Comparison of ENCODE assay signal across 8 mouse cellular contexts in the genomic region with DNA sequence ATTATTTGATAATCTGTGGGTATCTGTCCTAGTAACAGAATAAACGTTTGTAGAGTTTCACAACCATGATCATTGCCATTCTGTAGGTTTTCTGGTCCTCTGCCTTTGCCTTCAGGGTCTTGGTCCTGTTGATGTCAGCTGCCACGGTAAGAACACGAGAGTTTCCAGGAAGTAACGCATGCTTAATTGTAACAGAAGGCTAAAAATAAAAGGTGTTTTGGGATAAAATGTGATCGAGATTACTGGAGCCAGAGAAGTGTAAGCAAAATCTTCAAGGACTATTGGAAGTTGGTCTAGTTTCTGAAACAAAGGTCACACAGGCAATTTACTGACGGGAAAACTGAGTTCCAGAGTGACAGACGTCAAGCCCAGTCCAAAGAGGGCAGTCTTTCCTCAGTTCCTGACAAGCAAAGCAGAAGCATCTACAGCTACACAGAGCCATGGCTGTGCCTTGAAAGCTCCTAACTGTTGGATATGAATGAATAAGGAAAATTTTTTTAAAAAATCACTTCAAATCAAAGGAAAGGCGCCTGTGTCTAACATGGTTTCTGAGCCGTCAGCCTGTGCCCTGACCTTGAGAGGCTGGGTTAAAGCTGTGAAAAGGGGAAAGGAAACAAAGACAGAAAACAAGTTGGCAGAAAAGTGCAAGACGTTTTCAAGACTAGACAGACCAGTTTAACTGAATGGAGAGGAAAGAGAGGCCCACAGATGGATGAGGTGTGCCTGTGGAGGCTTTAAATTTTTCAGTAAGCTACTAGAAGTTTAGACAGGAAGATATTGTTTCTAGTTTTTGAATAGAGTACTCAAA. TPM values are rescaled to one million over a fixed set of nuclear protein-coding genes. Genes with fewer than 3 reads are reported as not detected.
A peak's percentile ranks its signal among the peaks of the same experiment; 100 is the strongest.
DNase-seq lines count a peak whose midpoint lies in the region; ATAC-seq and TF ChIP-seq lines count a peak whose summit lies in the region.

No protein-coding gene starts in this region.

- no peak overlapping the region for H3K9ac ChIP-seq in embryonic facial prominence, embryonic 13.5 days
- H3K9ac ChIP-seq in liver, embryonic 14.5 days (replicated peaks): no peak overlapping the region

- peak; percentile 57 for TF ChIP-seq CTCF in liver, embryonic 14.5 days (IDR thresholded peaks at IDR 0.05; ENCODE audit: low read depth)

- no peaks in the 10 kb centered on the region for H3K27me3 ChIP-seq in embryonic facial prominence, embryonic 13.5 days
- H3K27me3 ChIP-seq in embryonic facial prominence, embryonic 10.5 days (replicated peaks; ENCODE audit: low read depth, poor library complexity, severe bottlenecking): no peaks in the 10 kb centered on the region
- no peaks in the 10 kb centered on the region for H3K27me3 ChIP-seq in liver, embryonic 14.5 days (ENCODE audit: control insufficient read depth, insufficient read depth, low read length)
- H3K27me3 ChIP-seq in forebrain, embryonic 10.5 days (ENCODE audit: poor library complexity, severe bottlenecking): no peaks in the 10 kb centered on the region

- no peaks in the 10 kb centered on the region for H3K36me3 ChIP-seq in embryonic facial prominence, embryonic 13.5 days
- H3K36me3 ChIP-seq in embryonic facial prominence, embryonic 10.5 days (replicated peaks): no peaks in the 10 kb centered on the region
- H3K36me3 ChIP-seq in liver, embryonic 14.5 days (replicated peaks; ENCODE audit: control insufficient read depth, insufficient read depth, low read depth): no peaks in the 10 kb centered on the region
- no peaks in the 10 kb centered on the region for H3K36me3 ChIP-seq in forebrain, embryonic 10.5 days (replicated peaks)

- no peak overlapping the region for H3K4me2 ChIP-seq in embryonic facial prominence, embryonic 13.5 days
- no peak overlapping the region; the same call in 1 of the 2 replicates for H3K4me2 ChIP-seq in liver, embryonic 14.5 days (ENCODE audit: low read depth)

- H3K4me1 ChIP-seq in embryonic facial prominence, embryonic 13.5 days: 0 out of 2 replicates have a peak, but pooled peaks cover 9% of the 10 kb centered on the region
- H3K4me1 ChIP-seq in embryonic facial prominence, embryonic 10.5 days: peaks cover 14% of the 10 kb centered on the region
- H3K4me1 ChIP-seq in liver, embryonic 14.5 days (replicated peaks; ENCODE audit: control insufficient read depth in 2 of 2, insufficient read depth in 2 of 2, low read length in 1 of 2): peaks cover 41 to 52% of the 10 kb centered on the region in 2 experiments
- peaks cover 6% of the 10 kb centered on the region; the same call in 1 of the 2 replicates for H3K4me1 ChIP-seq in forebrain, embryonic 10.5 days

- DNase-seq in embryonic facial prominence, embryonic 10.5 days (ENCODE audit: low spot score): no peak
- peak; percentile 47 for DNase-seq in CD4-positive, CD25-positive, alpha-beta regulatory T cell, adult 2 months (ENCODE audit: low read depth, low spot score)
- DNase-seq in heart, adult 8-10 months (ENCODE audit: low spot score): peak; percentile 55
- no peak for DNase-seq in liver, embryonic 14.5 days (ENCODE audit: low read depth in 3 of 3, low spot score in 3 of 3)
- peak; percentile 51 for DNase-seq in thymus, postnatal 14 days
- no peak for DNase-seq in urinary bladder, postnatal 25 days (ENCODE audit: low spot score)
- DNase-seq in forebrain, embryonic 10.5 days (ENCODE audit: extremely low spot score, low spot score): no peak

- no peak for TF ChIP-seq EP300 in liver, embryonic 14.5 days (IDR thresholded peaks at IDR 0.05; ENCODE audit: low read depth)

- no peak for ATAC-seq in embryonic facial prominence, embryonic 13.5 days (ENCODE audit: insufficient number of reproducible peaks, insufficient read depth, low FRiP score, low TSS enrichment, low read depth)
- ATAC-seq in liver, embryonic 14.5 days (ENCODE audit: insufficient read depth): no peak

- WGBS in embryonic facial prominence, embryonic 13.5 days: 41% methylated on average over 10 of the region's 10 CpGs
- 53% methylated on average over 10 of the region's 10 CpGs for WGBS in embryonic facial prominence, embryonic 10.5 days
- WGBS in liver, embryonic 14.5 days (ENCODE audit: insufficient replicate concordance): 23% methylated on average over 10 of the region's 10 CpGs
- WGBS in forebrain, embryonic 10.5 days: 62% methylated on average over 10 of the region's 10 CpGs

- no peaks in the 10 kb centered on the region for H3K9me3 ChIP-seq in embryonic facial prominence, embryonic 13.5 days
- H3K9me3 ChIP-seq in embryonic facial prominence, embryonic 10.5 days: peaks cover 2% of the 10 kb centered on the region; the same call in 1 of the 2 replicates
- H3K9me3 ChIP-seq in liver, embryonic 14.5 days (ENCODE audit: control insufficient read depth, low read length): peaks cover 3% of the 10 kb centered on the region; the same call in 1 of the 2 replicates
- no peaks in the 10 kb centered on the region for H3K9me3 ChIP-seq in forebrain, embryonic 10.5 days

- H3K4me3 ChIP-seq in embryonic facial prominence, embryonic 13.5 days: no peak overlapping the region
- no peak overlapping the region for H3K4me3 ChIP-seq in embryonic facial prominence, embryonic 10.5 days
- H3K4me3 ChIP-seq in liver, embryonic 14.5 days (ENCODE audit: insufficient read depth in 1 of 2, low read depth in 2 of 2, low read length in 2 of 2): no peak overlapping the region
- H3K4me3 ChIP-seq in forebrain, embryonic 10.5 days: no peak overlapping the region

- H3K27ac ChIP-seq in embryonic facial prominence, embryonic 13.5 days: peak overlapping the region; percentile 28; the same call in 1 of the 2 replicates
- H3K27ac ChIP-seq in embryonic facial prominence, embryonic 10.5 days (replicated peaks): no peak overlapping the region
- H3K27ac ChIP-seq in liver, embryonic 14.5 days: peak overlapping the region; percentile 99
- H3K27ac ChIP-seq in forebrain, embryonic 10.5 days: no peak overlapping the region

RNA-seq across cellular contexts. Expression of gene Adam10, which starts 6.8 kb away (rescaled TPM):
- polyA plus RNA-seq in embryonic facial prominence, embryonic 13.5 days (2015; fragmentation: Nextera tagmentation; extraction: Ambion mirVana): 60.8 and 70.8 TPM in 2 replicates
- polyA plus RNA-seq in embryonic facial prominence, embryonic 10.5 days (2016; fragmentation: Nextera tagmentation; extraction: Ambion mirVana): 62.3 TPM in 2 replicates
- 10 to 100 TPM; 33.3 to 40.0 (median 36.2) TPM for total RNA-seq in heart, adult 8-10 months (2022)
- 27.6 and 37.2 TPM in 2 replicates for polyA plus RNA-seq in liver, embryonic 14.5 days (2012; rRNA removed)
- 55.2 and 61.5 TPM in 2 replicates for polyA plus RNA-seq in liver, embryonic 14.5 days (2014; fragmentation: Nextera tagmentation; extraction: Ambion mirVana)
- polyA plus RNA-seq in forebrain, embryonic 10.5 days (2016; fragmentation: Nextera tagmentation; extraction: Ambion mirVana): 60.6 and 63.5 TPM in 2 replicates

RNA-seq across cellular contexts. Expression of gene Mindy2, which starts 15.0 kb away (rescaled TPM):
- 12.2 and 13.1 TPM in 2 replicates for polyA plus RNA-seq in embryonic facial prominence, embryonic 13.5 days (2015; fragmentation: Nextera tagmentation; extraction: Ambion mirVana)
- 3.3 and 4.0 TPM in 2 replicates for polyA plus RNA-seq in embryonic facial prominence, embryonic 10.5 days (2016; fragmentation: Nextera tagmentation; extraction: Ambion mirVana)
- total RNA-seq in heart, adult 8-10 months (2022): 10 to 100 TPM; 32.6 to 36.5 (median 33.9) TPM
- polyA plus RNA-seq in liver, embryonic 14.5 days (2012; rRNA removed): 5.2 and 7.8 TPM in 2 replicates
- polyA plus RNA-seq in liver, embryonic 14.5 days (2014; fragmentation: Nextera tagmentation; extraction: Ambion mirVana): 13.7 and 15.3 TPM in 2 replicates
- polyA plus RNA-seq in forebrain, embryonic 10.5 days (2016; fragmentation: Nextera tagmentation; extraction: Ambion mirVana): 3.7 and 4.2 TPM in 2 replicates

RNA-seq across cellular contexts. Expression of gene Gm10642, which starts 15.9 kb away (rescaled TPM):
- polyA plus RNA-seq in embryonic facial prominence, embryonic 13.5 days (2015; fragmentation: Nextera tagmentation; extraction: Ambion mirVana): 0.28 and 0.33 TPM in 2 replicates
- polyA plus RNA-seq in embryonic facial prominence, embryonic 10.5 days (2016; fragmentation: Nextera tagmentation; extraction: Ambion mirVana): 0.13 and 0.17 TPM in 2 replicates
- total RNA-seq in heart, adult 8-10 months (2022): under 1 TPM in 3 of 4 experiments, not detected in 1; 0.27 to 0.62 (median 0.38) TPM
- 0.47 and 0.50 TPM in 2 replicates for polyA plus RNA-seq in liver, embryonic 14.5 days (2012; rRNA removed)
- polyA plus RNA-seq in liver, embryonic 14.5 days (2014; fragmentation: Nextera tagmentation; extraction: Ambion mirVana): 0.66 and 0.86 TPM in 2 replicates
- 0.30 TPM in 1 of 2 replicates, not detected in the other for polyA plus RNA-seq in forebrain, embryonic 10.5 days (2016; fragmentation: Nextera tagmentation; extraction: Ambion mirVana)

Comparison
In these comparisons a context has a peak if more than half of its experiments do, and no peak if none do; other contexts are left out.
1. H3K27ac ChIP-seq: peak in embryonic facial prominence, embryonic 13.5 days (single experiment) and liver, embryonic 14.5 days (single experiment); none in embryonic facial prominence, embryonic 10.5 days (single experiment) and forebrain, embryonic 10.5 days (single experiment).
2. DNase-seq: peak in CD4-positive, CD25-positive, alpha-beta regulatory T cell, adult 2 months (single experiment), heart, adult 8-10 months (single experiment) and thymus, postnatal 14 days (single experiment); none in embryonic facial prominence, embryonic 10.5 days (single experiment), liver, embryonic 14.5 days (0 of 3), urinary bladder, postnatal 25 days (single experiment) and forebrain, embryonic 10.5 days (single experiment).